Mouse (Mus musculus): ENCODE results near the gene Tgfbr2. TPM values are rescaled to one million over a fixed set of nuclear protein-coding genes. Genes with fewer than 3 reads are reported as not detected.

Tgfbr2 gene
- total RNA-seq (2021) = 10 to 100 TPM; 71.8 to 72.1 TPM
- long read RNA-seq, experiment 1, full-length matches to known transcripts = 4 of 10 reads
- long read RNA-seq, experiment 1, partial matches to known transcripts = 0 of 10 reads
- long read RNA-seq, experiment 1, other reads (novel, unspliced or antisense) = 6 of 10 reads
- long read RNA-seq, experiment 2, full-length matches to known transcripts = 12 of 36 reads
- long read RNA-seq, experiment 2, partial matches to known transcripts = 3 of 36 reads
- long read RNA-seq, experiment 2, other reads (novel, unspliced or antisense) = 21 of 36 reads

- peak; percentile 62 to 79 for DNase-seq (ENCODE audit: low spot score in 2 of 2)
Observed at GRCm38 (mm10) chr9:116174481-116175461, at the start of gene Tgfbr2. Tgfbr2 (minus strand) TSS chr9:116175360.

GRCm38 (mm10) chr9:116223368-116223767 lies 48.2 kb upstream of the Tgfbr2 start:
- DNase-seq (ENCODE audit: low spot score in 2 of 2) = no peak

- DNase-seq (ENCODE audit: low spot score in 2 of 2) = no peak
Observed at GRCm38 (mm10) chr9:116222643-116223042, 47.5 kb upstream of the Tgfbr2 start.

GRCm38 (mm10) chr9:116222000-116222399 lies 46.8 kb upstream of the Tgfbr2 start:
- DNase-seq (ENCODE audit: low spot score in 2 of 2) = no peak

GRCm38 (mm10) chr9:116221565-116221964 lies 46.4 kb upstream of the Tgfbr2 start:
- DNase-seq (ENCODE audit: low spot score in 2 of 2) = no peak

- DNase-seq (ENCODE audit: low spot score in 2 of 2) = no peak
Observed at GRCm38 (mm10) chr9:116220616-116221015, 45.5 kb upstream of the Tgfbr2 start.

- no peak for DNase-seq (ENCODE audit: low spot score in 2 of 2)
Observed at GRCm38 (mm10) chr9:116220159-116220515, 45.0 kb upstream of the Tgfbr2 start.

- DNase-seq (ENCODE audit: low spot score in 2 of 2) = no peak
Observed at GRCm38 (mm10) chr9:116219234-116220158, 44.3 kb upstream of the Tgfbr2 start.

- no peak for DNase-seq (ENCODE audit: low spot score in 2 of 2)
Observed at GRCm38 (mm10) chr9:116218780-116219179, 43.6 kb upstream of the Tgfbr2 start.

- no peak for DNase-seq (ENCODE audit: low spot score in 2 of 2)
Observed at GRCm38 (mm10) chr9:116217099-116217498, 41.9 kb upstream of the Tgfbr2 start.

- no peak for DNase-seq (ENCODE audit: low spot score in 2 of 2)
Observed at GRCm38 (mm10) chr9:116216677-116217076, 41.5 kb upstream of the Tgfbr2 start.

GRCm38 (mm10) chr9:116214296-116214695 lies 39.1 kb upstream of the Tgfbr2 start:
- no peak for DNase-seq (ENCODE audit: low spot score in 2 of 2)

GRCm38 (mm10) chr9:116212915-116213619 lies 37.9 kb upstream of the Tgfbr2 start:
- DNase-seq (ENCODE audit: low spot score in 2 of 2) = no peak

- DNase-seq (ENCODE audit: low spot score in 2 of 2) = no peak
Observed at GRCm38 (mm10) chr9:116212069-116212468, 36.9 kb upstream of the Tgfbr2 start.

- no peak for DNase-seq (ENCODE audit: low spot score in 2 of 2)
Observed at GRCm38 (mm10) chr9:116208169-116208904, 33.2 kb upstream of the Tgfbr2 start.

- DNase-seq (ENCODE audit: low spot score in 2 of 2) = no peak
Observed at GRCm38 (mm10) chr9:116206901-116207300, 31.7 kb upstream of the Tgfbr2 start.

GRCm38 (mm10) chr9:116203675-116204074 lies 28.5 kb upstream of the Tgfbr2 start:
- DNase-seq (ENCODE audit: low spot score in 2 of 2) = no peak

GRCm38 (mm10) chr9:116199127-116199526 lies 24.0 kb upstream of the Tgfbr2 start:
- no peak for DNase-seq (ENCODE audit: low spot score in 2 of 2)

- no peak for DNase-seq (ENCODE audit: low spot score in 2 of 2)
Observed at GRCm38 (mm10) chr9:116198488-116198887, 23.3 kb upstream of the Tgfbr2 start.
